Mouse (Mus musculus): Measurements from ENCODE around the gene Dgkh.
"Not testable (repeated sequence)": the region's sequence is repeated elsewhere in the genome, so short reads cannot be mapped to it uniquely, and the experiment has no call there.

Dgkh gene

GRCm38 (mm10) chr14:78723655-78724054 lies 8.9 kb downstream of the Dgkh start:
- not testable (repeated sequence) for DNase-seq (ENCODE audit: low read depth, low spot score)

GRCm38 (mm10) chr14:78722031-78722430 lies 10.5 kb downstream of the Dgkh start:
- DNase-seq (ENCODE audit: low read depth, low spot score): no peak

- DNase-seq (ENCODE audit: low read depth, low spot score): no peak
These were observed 16.5 kb downstream of the Dgkh start for GRCm38 (mm10) chr14:78716035-78716434.

GRCm38 (mm10) chr14:78712565-78713148 lies 19.9 kb downstream of the Dgkh start:
- DNase-seq (ENCODE audit: low read depth, low spot score): no peak

- no peak for DNase-seq (ENCODE audit: low read depth, low spot score)
These were observed 21.9 kb downstream of the Dgkh start for GRCm38 (mm10) chr14:78710647-78711046.

- DNase-seq (ENCODE audit: low read depth, low spot score): no peak
These were observed 27.0 kb downstream of the Dgkh start for GRCm38 (mm10) chr14:78705616-78706015.

GRCm38 (mm10) chr14:78703989-78704388 lies 28.6 kb downstream of the Dgkh start:
- DNase-seq (ENCODE audit: low read depth, low spot score): no peak

GRCm38 (mm10) chr14:78703361-78703760 lies 29.2 kb downstream of the Dgkh start:
- no peak for DNase-seq (ENCODE audit: low read depth, low spot score)

- no peak for DNase-seq (ENCODE audit: low read depth, low spot score)
These were observed 30.5 kb downstream of the Dgkh start for GRCm38 (mm10) chr14:78702048-78702447.

GRCm38 (mm10) chr14:78701501-78701900 lies 31.1 kb downstream of the Dgkh start:
- DNase-seq (ENCODE audit: low read depth, low spot score): no peak

- DNase-seq (ENCODE audit: low read depth, low spot score): no peak
These were observed 31.5 kb downstream of the Dgkh start for GRCm38 (mm10) chr14:78701087-78701486.

- DNase-seq (ENCODE audit: low read depth, low spot score): no peak
These were observed 32.9 kb downstream of the Dgkh start for GRCm38 (mm10) chr14:78699634-78700033.

- DNase-seq (ENCODE audit: low read depth, low spot score): no peak
These were observed 33.4 kb downstream of the Dgkh start for GRCm38 (mm10) chr14:78699196-78699595.

GRCm38 (mm10) chr14:78694121-78694520 lies 38.5 kb downstream of the Dgkh start:
- DNase-seq (ENCODE audit: low read depth, low spot score): no peak

- no peak for DNase-seq (ENCODE audit: low read depth, low spot score)
These were observed 40.0 kb downstream of the Dgkh start for GRCm38 (mm10) chr14:78692602-78693001.

- no peak for DNase-seq (ENCODE audit: low read depth, low spot score)
These were observed 40.6 kb downstream of the Dgkh start for GRCm38 (mm10) chr14:78691926-78692487.

GRCm38 (mm10) chr14:78690883-78691282 lies 41.7 kb downstream of the Dgkh start:
- no peak for DNase-seq (ENCODE audit: low read depth, low spot score)

- DNase-seq (ENCODE audit: low read depth, low spot score): no peak
These were observed 42.2 kb downstream of the Dgkh start for GRCm38 (mm10) chr14:78690387-78690786.

GRCm38 (mm10) chr14:78689950-78690349 lies 42.6 kb downstream of the Dgkh start:
- no peak for DNase-seq (ENCODE audit: low read depth, low spot score)

GRCm38 (mm10) chr14:78687716-78688115 lies 44.9 kb downstream of the Dgkh start:
- no peak for DNase-seq (ENCODE audit: low read depth, low spot score)

- no peak for DNase-seq (ENCODE audit: low read depth, low spot score)
These were observed 45.9 kb downstream of the Dgkh start for GRCm38 (mm10) chr14:78686701-78687100.

GRCm38 (mm10) chr14:78684171-78684570 lies 48.4 kb downstream of the Dgkh start:
- no peak for DNase-seq (ENCODE audit: low read depth, low spot score)

- no peak for DNase-seq (ENCODE audit: low read depth, low spot score)
These were observed 53.6 kb downstream of the Dgkh start for GRCm38 (mm10) chr14:78678981-78679380.
